Mouse (Mus musculus): Measurements from ENCODE around the gene Gm4027.
"Not testable (repeated sequence)": the region's sequence is repeated elsewhere in the genome, so short reads cannot be mapped to it uniquely, and the experiment has no call there.

Gm4027 gene

DNA sequence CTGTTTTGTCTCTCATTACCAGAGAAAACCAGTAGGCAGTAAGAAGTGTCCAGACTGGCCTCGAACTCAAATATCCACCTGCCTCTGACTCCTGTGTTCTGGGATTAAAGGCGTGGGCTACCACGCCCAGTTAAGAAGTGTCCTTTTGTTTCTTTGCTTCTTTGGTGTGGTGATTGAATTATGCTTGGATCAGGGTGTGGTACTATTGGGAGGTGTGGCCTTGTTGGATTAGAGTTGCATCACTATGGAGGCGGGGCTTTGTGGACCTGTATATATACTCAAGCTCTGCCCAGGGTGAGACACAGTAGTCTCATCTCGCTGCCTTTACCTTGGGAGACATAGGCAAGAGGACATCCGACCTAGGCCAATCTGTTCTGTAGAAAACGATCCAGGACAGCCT lies at the start of gene Gm4027:
Gene Gm4027, plus strand, starts transcription at position 301 of the 400 bp plus-strand sequence.
- DNase-seq (ENCODE audit: low spot score in 2 of 2), result not testable (repeated sequence)

DNA sequence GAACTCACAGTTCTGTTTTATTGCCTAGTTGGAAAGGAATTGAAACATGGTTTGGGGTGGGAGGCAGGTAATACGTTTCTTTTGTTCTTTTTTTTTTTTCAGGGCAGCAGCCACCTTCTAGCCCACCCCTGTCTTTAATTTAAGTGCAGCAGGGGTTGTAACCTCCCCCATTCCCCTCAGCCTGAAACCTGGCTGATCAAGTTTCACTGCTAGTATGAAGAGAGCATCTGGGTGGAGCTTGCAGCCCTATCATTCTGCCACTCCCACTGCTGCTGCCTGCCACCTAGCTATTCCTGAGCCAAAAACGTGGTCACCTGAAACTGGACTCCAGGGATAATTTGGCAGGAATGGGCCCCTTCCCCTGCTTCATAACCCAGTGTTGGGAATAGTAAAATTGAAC lies 17.3 kb upstream of the Gm4027 start:
- DNase-seq (ENCODE audit: low spot score in 2 of 2), result not testable (repeated sequence)

DNA sequence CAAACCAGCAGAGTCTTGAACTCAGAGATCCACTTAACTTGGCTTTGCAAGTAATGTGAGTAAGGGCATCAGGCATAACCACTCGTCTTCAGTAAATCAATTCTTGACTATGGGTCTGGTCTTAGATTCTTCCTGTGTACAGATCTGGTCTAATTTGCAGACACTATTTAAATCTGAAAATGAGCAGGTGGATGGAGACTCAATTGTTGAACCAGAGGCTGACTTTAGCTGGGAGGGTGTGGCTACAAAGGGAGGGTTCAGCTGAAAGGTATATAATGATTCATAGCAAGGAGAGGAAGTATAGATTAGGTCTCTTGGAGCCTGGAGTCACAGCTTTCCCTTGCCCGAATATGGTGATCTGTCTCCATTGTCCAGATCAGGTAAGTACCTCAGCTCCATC lies 16.3 kb upstream of the Gm4027 start, which contains the start of gene Oog1:
Gene Oog1, plus strand, starts transcription at position 301 of the 400 bp plus-strand sequence.
- not testable (repeated sequence) for DNase-seq (ENCODE audit: low spot score in 2 of 2)

DNA sequence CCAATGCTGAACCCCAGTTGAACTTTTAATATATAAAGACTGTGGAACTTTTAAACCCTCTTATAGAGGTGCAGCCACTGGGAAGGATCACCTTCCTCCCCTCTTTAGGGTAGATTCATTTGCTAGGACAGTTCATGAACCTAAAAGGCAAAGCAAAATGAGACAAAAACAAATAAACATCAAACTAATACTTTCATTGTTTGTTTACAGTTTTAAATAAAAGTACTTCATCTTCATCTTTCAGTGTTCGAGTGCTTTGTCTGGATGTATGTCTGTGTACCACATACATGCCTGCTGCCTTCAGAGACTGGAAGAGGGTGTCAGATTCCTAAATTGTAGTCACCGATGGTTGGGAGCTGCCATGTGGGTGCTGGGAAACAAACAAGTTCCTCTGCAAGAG lies 25.9 kb downstream of the Gm4027 start, which contains the start of gene Gm16381:
Gene Gm16381, minus strand, starts transcription at position 101 of the 400 bp plus-strand sequence.
- DNase-seq (ENCODE audit: low spot score in 2 of 2), result not testable (repeated sequence)

DNA sequence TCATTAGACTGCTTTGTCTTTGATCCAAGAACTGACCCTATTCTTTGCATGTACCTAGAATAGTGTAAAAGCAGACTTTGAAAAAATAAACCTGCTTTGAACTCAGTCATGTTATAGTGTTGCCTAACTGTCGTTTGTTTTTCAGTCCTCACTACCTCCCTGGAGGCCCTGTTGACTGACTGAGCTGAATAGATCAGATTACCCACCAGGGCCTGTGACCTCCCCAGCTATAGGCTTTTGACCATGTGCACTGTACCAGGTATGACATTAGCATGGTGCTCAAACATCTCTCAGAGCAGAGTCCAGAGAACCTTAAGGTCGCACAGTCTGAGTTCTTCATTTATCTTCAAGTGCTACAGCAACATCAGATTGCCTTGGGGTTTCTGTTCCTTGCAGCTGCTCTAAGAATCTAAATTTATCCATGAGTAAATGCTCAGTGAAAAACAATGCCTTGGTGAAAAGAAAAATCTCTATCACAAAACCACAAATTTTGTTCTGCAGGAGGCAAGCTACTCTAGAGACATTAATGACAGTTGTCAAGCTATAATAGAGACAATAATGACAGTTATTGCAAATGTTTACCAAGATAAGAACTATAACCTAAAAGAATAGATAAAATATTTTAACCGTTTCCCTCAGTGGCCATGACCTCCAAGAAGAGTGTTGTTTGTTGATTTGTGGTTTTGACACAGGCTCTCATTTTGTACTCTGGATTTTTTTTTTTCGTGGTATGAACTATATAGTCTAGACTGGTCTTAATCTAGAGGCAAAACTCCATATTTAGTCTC lies 34.4 kb downstream of the Gm4027 start:
- DNase-seq (ENCODE audit: low spot score in 2 of 2), result not testable (repeated sequence)
